Mouse (Mus musculus) intestine, embryonic 14.5 days (tissue): ENCODE results near the gene Lyrm1. TPM values are rescaled to one million over a fixed set of nuclear protein-coding genes. Genes with fewer than 3 reads are reported as not detected.

Experiments used
- ATAC-seq: fragments of 200-750 bp; cut with Nextera tagmentation; replicated peaks from 2 replicates; pipeline ENCODE4 v1.8.0; 2017; ENCODE audit warnings: low read depth, moderate number of reproducible peaks, moderate TSS enrichment, moderate library complexity; ENCODE audit not compliant: low FRiP score, low TSS enrichment
- DNase-seq: peaks from one replicate; pipeline ENCODE4 v3.0.0-alpha.2; 2018; ENCODE audit warnings: low spot score
- H3K27ac ChIP-seq: fragments of 300-500 bp; sonication (generic); 2 replicates; pipeline ENCODE4 v1.5.1; 2014; ENCODE audit warnings: low read depth, mild to moderate bottlenecking, control low read depth
- H3K27me3 ChIP-seq: fragments of 300-500 bp; sonication (generic); replicated peaks from 2 replicates; pipeline ENCODE4 v1.6.1; 2014; ENCODE audit warnings: low read length, control low read depth; ENCODE audit not compliant: control insufficient read depth, insufficient read depth
- H3K36me3 ChIP-seq: fragments of 300-500 bp; sonication (generic); 2 replicates; pipeline ENCODE4 v1.6.1; 2014; ENCODE audit warnings: low read length, control low read depth; ENCODE audit not compliant: control insufficient read depth, insufficient read depth
- H3K4me1 ChIP-seq: fragments of 300-500 bp; sonication (generic); replicated peaks from 2 replicates; pipeline ENCODE4 v1.6.1; 2014; ENCODE audit warnings: low read length, control low read depth, mixed read lengths; ENCODE audit not compliant: control insufficient read depth, insufficient read depth
- H3K4me2 ChIP-seq: fragments of 300-500 bp; sonication (generic); 2 replicates; pipeline ENCODE4 v1.6.1; 2014; ENCODE audit warnings: low read length
- H3K4me3 ChIP-seq: fragments of 300-500 bp; sonication (generic); 2 replicates; pipeline ENCODE4 v1.5.1; 2014; ENCODE audit warnings: low read depth, low read length, control low read depth, mixed read lengths
- H3K9ac ChIP-seq: fragments of 300-500 bp; sonication (generic); 2 replicates; pipeline ENCODE4 v1.6.1; 2014; ENCODE audit warnings: mild to moderate bottlenecking, low read length
- H3K9me3 ChIP-seq: fragments of 300-500 bp; sonication (generic); 2 replicates; pipeline ENCODE4 v1.6.1; 2016; ENCODE audit warnings: low read length, control low read depth; ENCODE audit not compliant: control insufficient read depth
- WGBS: fragments of 180-500 bp; shearing (Covaris S2); extraction: QIAGEN DNeasy Blood & Tissue Kit; methylation state at CpG from one replicate; pipeline ENCODE4 v1.1.7; 2014; 5-methylcytosine and 5-hydroxymethylcytosine counted together
- polyA plus RNA-seq: library from polyadenylated mRNA; unstranded; fragments of >200 nt; fragmentation: Nextera tagmentation; extraction: Ambion mirVana; gene quantifications from 2 replicates; pipeline ENCODE4 v1.2.1, GENCODE M21; 2014

Lyrm1 gene
- polyA plus RNA-seq, 1 experiment from 2014 or later = 8.0 TPM

- Histone ChIP-seq H3K27ac (no peak overlapping the region), H3K9ac (no peak overlapping the region), H3K4me2 (no peak overlapping the region), H3K4me3 (no peak overlapping the region), H3K9me3 (peaks cover 2% of the 10 kb centered on the region; the same call in 1 of the 2 replicates), H3K27me3 (no peaks in the 10 kb centered on the region), H3K36me3 (no peaks in the 10 kb centered on the region), H3K4me1 (no peaks in the 10 kb centered on the region)
- no peak for DNase-seq
- ATAC-seq = no peak
- 64% methylated on average over 3 of the region's 3 CpGs for WGBS
Observed at GRCm38 (mm10) chr7:119985279-119985912, 89.7 kb downstream of the Lyrm1 start.

GRCm38 (mm10) chr7:119997066-119997465, 101.4 kb downstream of the Lyrm1 start:
- Histone ChIP-seq H3K9me3 (no peaks in the 10 kb centered on the region), H3K4me1 (no peaks in the 10 kb centered on the region), H3K4me2 (no peak overlapping the region), H3K36me3 (no peaks in the 10 kb centered on the region), H3K9ac (no peak overlapping the region), H3K27me3 (no peaks in the 10 kb centered on the region), H3K4me3 (no peak overlapping the region), H3K27ac (no peak overlapping the region)
- ATAC-seq = no peak
- no peak for DNase-seq
- WGBS = 72% methylated on average over 6 of the region's 6 CpGs

Other genes starting within 250 kb of the Lyrm1 start
- gene Acsm4, start 205.8 kb upstream of the Lyrm1 start, polyA plus RNA-seq = not detected in 2 replicates
- 84.4 and 90.9 TPM in 2 replicates for gene Thumpd1, start 175.1 kb upstream of the Lyrm1 start, polyA plus RNA-seq
- 4.9 and 7.1 TPM in 2 replicates for gene Acsm3, start 134.9 kb upstream of the Lyrm1 start, polyA plus RNA-seq
- 21.0 and 25.2 TPM in 2 replicates for gene Rexo5, start 101.9 kb upstream of the Lyrm1 start, polyA plus RNA-seq
- 24.2 and 27.1 TPM in 2 replicates for gene Eri2, start 101.8 kb upstream of the Lyrm1 start, polyA plus RNA-seq
- 5.7 and 6.2 TPM in 2 replicates for gene Dcun1d3, start 437 bp downstream of the Lyrm1 start, polyA plus RNA-seq
- gene Dnah3, start 199.4 kb downstream of the Lyrm1 start, polyA plus RNA-seq = not detected in 2 replicates
- gene Tmem159, start 206.5 kb downstream of the Lyrm1 start, polyA plus RNA-seq = 24.8 and 26.9 TPM in 2 replicates
- not detected in 2 replicates for gene Zp2, start 249.4 kb downstream of the Lyrm1 start, polyA plus RNA-seq